Mouse (Mus musculus): ENCODE data around the gene Mvb12b.

DNA sequence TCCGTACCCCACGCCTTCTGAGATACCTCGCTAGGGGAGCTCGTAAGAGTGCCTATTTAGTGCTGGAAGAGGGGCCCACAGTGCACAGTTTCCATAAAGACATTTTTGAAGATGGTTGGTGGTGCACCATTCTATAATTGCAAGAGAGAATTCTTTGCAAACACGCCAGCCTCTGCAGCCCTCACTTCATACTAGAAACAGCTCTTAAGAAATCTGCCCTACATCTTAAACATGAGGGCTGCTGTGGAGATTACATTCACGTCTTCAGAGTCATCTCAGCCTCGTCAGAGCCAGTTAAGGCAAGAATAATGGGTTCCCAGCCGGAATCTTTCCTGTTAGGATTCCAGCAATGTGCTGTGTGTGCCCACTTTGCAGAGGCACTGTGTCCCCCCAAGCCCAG, 52.7 kb downstream of the Mvb12b start:
- no peak for TF ChIP-seq CTCF (IDR thresholded peaks at IDR 0.05; ENCODE audit: low read depth, low read length)
- no peak for TF ChIP-seq GATA1 (IDR thresholded peaks at IDR 0.05; ENCODE audit: borderline replicate concordance, low read length)
- TF ChIP-seq POLR2AphosphoS5 (IDR thresholded peaks at IDR 0.05; ENCODE audit: insufficient replicate concordance, low read depth, low read length): no peak
